Comparison of ENCODE assay signal across 8 mouse cellular contexts in genomic region chr5:125497821-125498600, GRCm38 (mm10). TPM values are rescaled to one million over a fixed set of nuclear protein-coding genes. Genes with fewer than 3 reads are reported as not detected.
DNase-seq lines count a peak whose midpoint lies in the region; ATAC-seq and TF ChIP-seq lines count a peak whose summit lies in the region.

No protein-coding gene starts in this region.

- ATAC-seq in CD4-positive, CD25-positive, alpha-beta regulatory T cell, adult 4 months, result no peak

- peak; percentile 59 for DNase-seq in CD4-positive, CD25-positive, alpha-beta regulatory T cell, adult 2 months (ENCODE audit: low read depth, low spot score)
- peak; percentile 84 for DNase-seq in brain, embryonic 14.5 days (ENCODE audit: low read depth)
- peak; percentile 68 for DNase-seq in heart, postnatal 4 days
- DNase-seq in layer of hippocampus, postnatal 10 days (ENCODE audit: low spot score in 2 of 2), result peak; percentile 84 to 87
- peak; percentile 28 for DNase-seq in lung, postnatal 25 days (ENCODE audit: low spot score)
- peak; percentile 87 to 90 for DNase-seq in right cerebral cortex, adult 2 months (ENCODE audit: low spot score in 2 of 2)

- peak; percentile 76 for TF ChIP-seq CTCF in brain, embryonic 14.5 days (IDR thresholded peaks at IDR 0.05; ENCODE audit: borderline replicate concordance, extremely low read depth, insufficient read depth, insufficient read length)
- TF ChIP-seq CTCF in embryonic fibroblast, embryonic 13.5 days (IDR thresholded peaks at IDR 0.05; ENCODE audit: borderline replicate concordance, insufficient read depth, low read length), result peak; percentile 60; the same call in 1 of the 2 replicates

- no peak overlapping the region for H3K4me3 ChIP-seq in embryonic fibroblast, embryonic 13.5 days (ENCODE audit: insufficient read depth, low read length)

- no peak overlapping the region for H3K27ac ChIP-seq in embryonic fibroblast, embryonic 13.5 days (ENCODE audit: insufficient read depth, low read length)

- no peak for TF ChIP-seq POLR2A in brain, embryonic 14.5 days (IDR thresholded peaks at IDR 0.05; ENCODE audit: borderline replicate concordance, extremely low read depth, insufficient read depth, insufficient read length, poor library complexity, severe bottlenecking)
- no peak for TF ChIP-seq POLR2A in embryonic fibroblast, embryonic 13.5 days (IDR thresholded peaks at IDR 0.05; ENCODE audit: low read depth, low read length)

- H3K4me1 ChIP-seq in embryonic fibroblast, embryonic 13.5 days (ENCODE audit: control insufficient read depth, insufficient read depth, low read length), result no peaks in the 10 kb centered on the region

RNA-seq across cellular contexts. Expression of gene Aacs, which starts 22.4 kb away (rescaled TPM):
- polyA plus RNA-seq in CD4-positive, CD25-positive, alpha-beta regulatory T cell, adult 4 months (2017; shearing (Covaris generic)), result 10 to 100 TPM; 22.1 to 39.8 TPM
- polyA plus RNA-seq in brain, embryonic 14.5 days (2012; rRNA removed), result 69.9 and 73.4 TPM in 2 replicates
- polyA plus RNA-seq in embryonic fibroblast, embryonic 13.5 days (2011; ENCODE audit: insufficient read length, low read depth, missing spikeins), result 40.7 and 44.4 TPM in 2 replicates
- total RNA-seq in heart, postnatal 4 days (2021), result 1 to 10 TPM; 6.6 to 6.9 TPM
- 100 to 1,000 TPM in 1 of 2 experiments, 10 to 100 TPM in 1; 94.5 to 106 TPM for total RNA-seq in layer of hippocampus, postnatal 10 days (2021)

RNA-seq across cellular contexts. Expression of gene Tmem132b, which starts 33.6 kb away (rescaled TPM):
- polyA plus RNA-seq in CD4-positive, CD25-positive, alpha-beta regulatory T cell, adult 4 months (2017; shearing (Covaris generic)), result under 1 TPM in 1 of 2 experiments, not detected in 1; 0.16 TPM
- 4.6 and 8.2 TPM in 2 replicates for polyA plus RNA-seq in brain, embryonic 14.5 days (2012; rRNA removed)
- 0.07 TPM in 1 of 2 replicates, not detected in the other for polyA plus RNA-seq in embryonic fibroblast, embryonic 13.5 days (2011; ENCODE audit: insufficient read length, low read depth, missing spikeins)
- under 1 TPM in 1 of 2 experiments, not detected in 1; 0.19 TPM for total RNA-seq in heart, postnatal 4 days (2021)
- 10 to 100 TPM; 82.4 to 84.0 TPM for total RNA-seq in layer of hippocampus, postnatal 10 days (2021)

RNA-seq across cellular contexts. Expression of gene Bri3bp, which starts 56.6 kb away (rescaled TPM):
- polyA plus RNA-seq in CD4-positive, CD25-positive, alpha-beta regulatory T cell, adult 4 months (2017; shearing (Covaris generic)), result 1 to 10 TPM; 4.3 to 7.5 TPM
- 13.0 and 23.5 TPM in 2 replicates for polyA plus RNA-seq in brain, embryonic 14.5 days (2012; rRNA removed)
- 30.2 and 37.5 TPM in 2 replicates for polyA plus RNA-seq in embryonic fibroblast, embryonic 13.5 days (2011; ENCODE audit: insufficient read length, low read depth, missing spikeins)
- 10 to 100 TPM; 55.8 to 56.3 TPM for total RNA-seq in heart, postnatal 4 days (2021)
- 10 to 100 TPM; 82.6 to 87.9 TPM for total RNA-seq in layer of hippocampus, postnatal 10 days (2021)

Comparison
In these comparisons a context has a peak if more than half of its experiments do, and no peak if none do; other contexts are left out.
1. DNase-seq: peak in every context shown above with its lines; median percentile 88 in right cerebral cortex, adult 2 months; 86 in layer of hippocampus, postnatal 10 days; 84 in brain, embryonic 14.5 days; 68 in heart, postnatal 4 days; 59 in CD4-positive, CD25-positive, alpha-beta regulatory T cell, adult 2 months; 28 in lung, postnatal 25 days.